Mouse (Mus musculus) left cerebral cortex, postnatal 25 days (tissue): Measurements from ENCODE around the gene Gm28042. TPM values are rescaled to one million over a fixed set of nuclear protein-coding genes. Genes with fewer than 3 reads are reported as not detected.

Experiments
- DNase-seq, 2 experiments: peaks; one replicate each; pipeline ENCODE4 v3.0.0; 2022; ENCODE audit warnings: low spot score in 2 of 2, mixed read lengths in 1 of 2
- intact Hi-C: fragments of 180-260 bp; cut with DNase I; formaldehyde crosslinking; loops from one replicate; pipeline ENCODE4 v1.15.1; 2025
- total RNA-seq, 2 experiments: library from RNA; stranded (reverse); gene quantifications; 2 replicates each; pipeline ENCODE4 v1.2.3; 2021

The Gm28042 gene
- total RNA-seq: 1 to 10 TPM in 1 of 2 experiments, under 1 TPM in 1; 0.78 to 1.9 TPM

DNA sequence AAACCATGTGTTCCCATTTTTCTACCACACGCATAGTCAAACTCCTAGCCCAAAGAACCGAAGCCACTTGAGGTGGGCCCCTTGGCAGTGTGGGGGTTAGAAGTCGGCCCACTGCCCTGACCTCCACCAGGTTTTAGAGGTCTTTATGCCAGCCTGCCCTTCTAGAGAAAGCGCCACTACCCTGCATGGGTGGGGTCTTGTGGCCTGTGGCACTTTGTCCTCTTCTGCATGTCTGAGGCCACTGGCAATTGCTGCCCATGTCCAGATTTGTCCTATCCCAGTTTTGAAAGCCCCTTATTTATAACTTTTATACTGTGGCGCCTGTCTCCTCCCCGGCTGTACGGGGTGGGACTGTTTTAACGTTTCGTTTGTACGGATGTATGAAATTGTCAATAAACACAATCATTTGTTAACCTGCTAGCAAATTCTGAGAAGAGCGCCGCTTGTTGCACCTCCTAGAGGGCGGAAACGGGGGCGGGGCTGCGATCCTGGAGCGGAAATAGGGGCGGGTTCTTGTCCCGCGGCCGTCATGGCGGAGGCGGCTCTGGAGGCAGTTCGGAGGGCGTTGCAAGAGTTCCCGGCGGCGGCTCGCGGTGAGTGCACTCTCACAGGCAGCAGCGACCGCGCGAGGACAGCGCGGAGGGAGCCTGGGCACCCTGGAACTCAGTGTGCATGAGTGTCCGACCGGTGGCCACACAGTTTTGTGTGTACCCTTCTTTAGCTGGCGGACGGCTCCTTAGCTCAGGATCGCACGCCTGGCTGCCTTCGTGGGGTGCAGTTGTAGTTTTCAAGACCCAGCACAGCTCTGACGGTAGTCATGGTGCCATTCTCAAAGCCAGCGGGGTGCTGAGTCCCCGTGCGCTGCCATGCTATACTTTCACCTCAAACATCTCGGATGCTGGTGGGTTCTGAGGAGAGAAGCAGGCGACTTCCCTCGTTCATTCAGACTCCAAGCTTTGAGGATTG is at the start of gene Gm28042, which contains the start of gene Jmjd7:
Gene Gm28042 (plus strand): TSS at position 510 of the 966 bp plus-strand sequence.
Gene Jmjd7 (plus strand): TSS at position 500 of the 966 bp plus-strand sequence.
- DNase-seq: peak; percentile 84 to 90
- intact Hi-C loops: no loop called here

DNA sequence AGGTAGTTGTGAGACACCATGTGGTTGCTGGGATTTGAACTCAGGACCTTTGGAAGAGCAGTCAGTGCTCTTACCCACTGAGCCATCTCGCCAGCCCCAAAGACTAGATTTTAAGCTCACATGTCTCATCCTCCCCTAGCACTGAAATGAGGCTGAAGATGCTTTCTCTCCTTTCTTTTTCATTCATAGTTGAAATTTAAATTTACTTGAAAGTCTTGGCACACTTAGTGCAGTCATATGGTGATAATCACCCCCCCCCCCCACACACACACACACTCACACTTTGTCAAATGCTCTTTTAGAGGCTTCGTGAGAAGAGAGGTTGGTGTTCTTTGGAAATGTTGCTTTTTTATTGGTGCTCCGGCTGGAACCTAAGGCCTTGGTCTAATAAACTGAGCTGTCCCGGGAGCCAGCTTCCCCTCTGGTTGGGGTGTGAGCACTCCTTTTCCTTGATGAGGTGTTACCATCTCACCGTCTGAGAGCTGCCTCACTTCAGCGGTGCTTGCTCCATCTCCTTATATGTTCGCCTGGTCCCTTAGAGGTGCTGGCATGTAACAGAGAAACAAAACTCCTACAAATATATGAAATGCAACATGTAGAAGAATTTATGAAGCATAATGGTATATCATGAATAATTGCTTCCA is 46.8 kb upstream of the Gm28042 start:
- intact Hi-C loops: loop anchor here (2.0 kb wide), 1 partner anchor 14 kb away; no protein-coding TSS in a partner anchor
- peak in 1 of 2 experiments; percentile 48 for DNase-seq

DNA sequence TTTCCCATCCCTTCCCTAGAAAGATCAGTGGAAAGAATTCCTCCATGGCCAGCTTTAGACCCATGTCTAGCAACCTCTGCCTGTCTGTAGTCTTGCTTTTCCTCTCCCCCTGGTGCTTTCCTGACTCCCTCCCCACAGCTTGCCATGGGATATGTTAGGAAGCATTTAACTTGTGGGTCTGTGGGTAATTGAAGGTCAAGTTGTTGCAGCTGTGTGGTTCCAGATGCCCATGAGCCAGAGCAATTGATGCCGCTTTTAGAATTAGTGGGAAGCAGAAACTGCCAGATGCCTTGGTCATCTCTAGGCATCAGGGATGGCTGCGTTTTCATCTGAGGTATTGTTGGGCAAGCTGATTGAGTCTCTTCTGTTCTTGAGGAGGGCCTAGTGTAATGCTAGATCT is 45.7 kb upstream of the Gm28042 start:
- intact Hi-C loops: loop anchor here (2.0 kb wide), 1 partner anchor 13 kb away; no protein-coding TSS in a partner anchor
- DNase-seq: no peak

DNA sequence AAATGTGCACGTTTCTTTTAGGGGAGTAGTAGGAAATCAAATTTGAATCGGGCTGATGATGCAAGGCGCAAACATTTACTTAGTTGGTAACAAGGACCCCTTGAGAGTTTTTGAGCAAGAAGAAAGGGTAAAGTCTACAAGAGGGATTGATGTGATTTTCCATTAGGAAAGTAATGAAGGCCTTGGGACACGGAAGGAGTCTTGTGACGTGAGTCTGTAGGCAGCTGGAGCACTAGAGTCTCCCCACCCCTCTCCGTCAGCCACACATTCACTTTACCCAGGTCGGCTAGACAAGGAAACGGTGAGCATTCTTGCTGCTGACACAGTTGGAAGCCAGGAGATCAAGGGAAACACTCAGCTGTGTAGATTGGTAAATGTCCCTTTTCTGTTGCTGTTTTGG is 41.4 kb upstream of the Gm28042 start:
- DNase-seq: no peak
- intact Hi-C loops: no loop called here

DNA sequence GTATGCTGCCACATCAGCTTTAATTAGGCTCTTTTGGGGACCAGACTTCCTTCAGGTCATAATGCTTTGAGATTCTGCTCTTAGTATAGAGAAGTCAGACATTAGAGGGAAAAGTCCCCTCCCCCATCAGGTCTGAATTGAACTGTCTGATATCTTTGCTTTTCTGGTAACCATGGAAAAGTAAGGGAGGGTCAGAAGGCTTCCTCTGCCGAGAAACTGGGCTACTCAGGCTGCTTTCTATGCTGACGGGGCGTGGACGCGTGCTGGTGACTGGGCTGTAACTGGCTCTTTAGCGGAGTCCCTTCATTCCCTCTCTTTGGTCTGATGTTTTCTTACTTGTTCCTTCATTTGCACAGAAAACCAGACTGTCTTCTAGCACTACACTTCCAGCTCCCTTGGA is 40.9 kb upstream of the Gm28042 start:
- intact Hi-C loops: no loop called here
- DNase-seq: no peak

DNA sequence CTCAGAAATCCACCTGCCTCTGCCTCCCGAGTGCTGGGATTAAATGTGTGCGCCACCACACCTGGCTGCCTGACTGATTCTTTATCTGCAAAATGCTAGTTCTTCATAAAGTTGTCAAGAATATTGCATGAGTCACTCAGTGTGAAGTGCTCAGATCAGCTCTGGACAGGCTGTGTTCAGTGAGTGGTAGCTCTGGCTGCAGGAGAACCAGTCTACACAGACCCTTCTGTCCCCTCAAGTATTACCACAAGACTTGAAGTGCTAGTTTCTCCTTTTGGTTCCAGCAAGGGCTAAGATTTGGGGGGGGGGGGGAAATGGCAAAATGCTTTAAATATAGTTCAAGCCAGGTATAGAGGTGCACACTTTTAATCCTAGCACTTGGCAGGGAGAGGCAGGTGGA is 39.9 kb upstream of the Gm28042 start:
- intact Hi-C loops: no loop called here
- no peak for DNase-seq

DNA sequence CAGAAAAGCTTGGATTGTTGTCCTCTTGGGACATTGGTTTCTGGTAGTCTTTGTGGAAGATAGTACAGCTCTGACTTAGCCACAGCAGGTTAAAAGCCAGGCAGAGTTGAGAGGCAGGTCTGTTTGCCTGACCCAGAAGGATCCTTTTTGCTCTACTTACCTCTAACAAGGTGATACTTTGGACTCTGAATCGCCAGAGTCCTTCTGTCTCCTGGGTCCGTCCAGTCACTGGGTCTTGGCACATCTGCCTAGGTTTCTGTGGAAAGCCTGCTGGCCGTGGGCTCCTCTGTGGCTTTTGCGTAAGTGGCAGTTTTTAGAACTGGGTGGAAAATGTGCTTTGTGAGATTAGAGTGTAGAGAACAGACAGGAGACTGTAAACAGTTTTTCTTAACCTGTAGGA is 38.3 kb upstream of the Gm28042 start:
- intact Hi-C loops: no loop called here
- no peak for DNase-seq

DNA sequence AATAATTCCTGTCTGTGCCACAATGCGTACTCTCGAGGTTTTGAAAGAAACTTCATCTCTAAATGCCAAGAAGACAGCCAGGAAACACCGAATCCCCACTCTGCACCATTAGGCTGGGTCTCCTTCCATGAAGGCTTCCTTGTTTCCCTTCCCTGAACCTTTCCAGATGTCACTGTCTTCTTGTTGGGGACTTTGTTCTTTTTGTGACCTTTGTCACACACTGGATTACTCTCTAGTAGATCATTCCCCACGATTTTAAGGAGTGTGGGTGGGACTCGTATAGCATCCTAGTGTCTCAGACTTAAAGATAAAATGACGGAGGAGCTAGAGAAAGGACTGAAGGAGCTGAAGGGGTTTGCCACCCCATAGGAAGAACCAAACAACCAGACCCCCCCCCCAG is 36.4 kb upstream of the Gm28042 start:
- intact Hi-C loops: no loop called here

DNA sequence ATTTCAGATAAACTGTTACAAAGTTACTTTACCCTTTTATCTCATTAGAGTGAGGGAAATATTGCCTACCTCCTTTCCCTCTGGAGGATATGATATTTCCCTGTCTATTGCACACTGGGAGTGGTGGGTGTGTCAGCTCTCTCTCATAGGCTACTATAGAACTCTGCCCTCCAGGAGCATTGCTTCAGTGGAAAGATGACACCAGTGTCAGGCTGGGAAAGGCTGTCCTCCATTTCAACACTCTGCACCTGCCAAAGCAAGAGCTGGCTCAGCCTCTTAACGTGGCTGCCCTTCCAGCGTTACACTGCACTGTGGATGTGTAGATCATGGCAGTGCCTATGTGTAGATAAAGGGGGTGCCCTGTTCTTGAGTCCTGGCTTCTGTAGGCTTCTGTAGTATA is 34.9 kb upstream of the Gm28042 start:
- no peak for DNase-seq
- intact Hi-C loops: no loop called here

More for the DNA sequence above, 36.4 kb upstream of the Gm28042 start:
- DNase-seq: no peak

DNA sequence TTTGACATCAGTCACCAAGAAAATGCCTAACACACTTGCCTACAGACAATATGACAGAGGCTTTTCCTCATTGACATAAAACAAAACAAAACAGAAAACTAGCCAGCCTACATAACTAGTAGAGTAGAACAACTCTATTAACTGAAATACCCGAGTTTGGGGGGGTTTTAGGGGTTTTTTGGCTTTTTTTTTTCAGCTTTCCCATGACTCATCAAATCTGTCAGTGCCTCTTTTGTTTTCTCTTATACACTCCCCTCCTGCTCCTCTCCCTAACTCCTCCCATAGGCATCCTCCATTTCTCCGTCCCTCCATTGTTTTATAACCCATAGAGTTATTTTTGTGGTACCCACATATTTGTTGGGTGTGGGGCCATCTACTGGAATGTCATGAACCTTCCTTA is 33.8 kb upstream of the Gm28042 start:
- intact Hi-C loops: no loop called here
- no peak for DNase-seq

DNA sequence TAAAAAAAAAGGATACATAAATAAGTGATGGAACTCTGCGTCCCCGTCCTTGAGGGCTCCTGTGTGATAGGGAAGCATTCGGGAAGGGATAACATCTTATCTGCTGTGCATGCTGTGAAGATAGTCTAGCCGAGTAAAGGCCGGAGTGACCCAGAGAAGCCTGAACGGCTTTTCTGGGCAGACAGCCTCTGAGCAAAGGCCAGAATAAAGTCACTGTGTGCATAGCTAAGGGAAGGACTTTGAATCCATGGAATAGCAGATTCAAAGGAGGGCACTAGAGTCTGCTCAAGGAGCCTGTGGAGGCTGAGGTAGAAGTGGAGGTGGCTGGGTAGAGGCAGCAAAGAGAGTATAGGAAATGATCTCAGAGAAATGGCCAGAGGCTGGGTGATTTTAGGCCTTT is 32.5 kb upstream of the Gm28042 start:
- intact Hi-C loops: loop anchor here (2.0 kb wide), 1 partner anchor 14 kb away; no protein-coding TSS in a partner anchor
- DNase-seq: no peak

DNA sequence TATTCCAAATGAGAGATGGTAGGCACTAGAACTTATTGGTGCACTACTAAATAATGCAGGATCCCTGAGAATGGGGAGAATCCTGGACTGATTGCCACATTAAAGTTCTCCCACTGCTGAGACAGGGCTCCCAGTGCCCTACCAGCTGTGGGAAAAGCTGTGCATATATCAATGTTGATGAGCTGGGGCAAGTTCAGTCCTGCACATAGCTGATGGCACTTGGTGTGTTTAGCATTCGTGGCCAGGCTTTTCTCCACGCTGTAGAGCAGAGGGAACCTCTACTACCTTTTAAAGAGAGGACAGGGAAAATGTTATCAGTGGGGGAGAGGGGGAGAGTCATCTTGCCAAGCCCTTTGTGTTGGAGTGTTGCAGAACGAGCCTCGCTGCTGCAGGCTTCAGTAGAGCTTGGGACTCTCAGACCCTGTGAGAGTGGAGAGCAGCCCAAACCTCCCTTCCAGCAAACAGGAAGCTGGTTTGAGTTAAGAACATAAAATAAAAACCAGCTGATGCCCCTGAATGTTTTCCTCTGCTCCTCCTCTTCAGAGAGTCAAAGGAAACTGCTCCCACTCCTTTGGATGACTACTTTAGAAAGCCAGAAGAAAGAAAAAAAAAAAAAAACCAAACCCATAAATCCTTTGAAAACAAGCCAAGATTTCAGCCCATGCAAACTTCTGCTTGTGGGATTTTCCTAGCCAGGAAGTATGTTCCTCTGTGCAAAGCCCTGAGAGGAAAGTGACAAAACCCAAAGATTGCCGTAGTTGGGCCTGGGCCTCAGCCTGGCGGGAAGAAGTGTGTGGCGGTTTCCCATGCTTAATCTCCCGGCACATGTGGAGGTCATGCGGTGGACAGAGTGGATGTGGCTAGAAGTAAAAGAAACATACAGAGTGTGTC is 31.7 kb upstream of the Gm28042 start:
- intact Hi-C loops: loop anchor here (2.0 kb wide), 1 partner anchor 15 kb away; no protein-coding TSS in a partner anchor

DNA sequence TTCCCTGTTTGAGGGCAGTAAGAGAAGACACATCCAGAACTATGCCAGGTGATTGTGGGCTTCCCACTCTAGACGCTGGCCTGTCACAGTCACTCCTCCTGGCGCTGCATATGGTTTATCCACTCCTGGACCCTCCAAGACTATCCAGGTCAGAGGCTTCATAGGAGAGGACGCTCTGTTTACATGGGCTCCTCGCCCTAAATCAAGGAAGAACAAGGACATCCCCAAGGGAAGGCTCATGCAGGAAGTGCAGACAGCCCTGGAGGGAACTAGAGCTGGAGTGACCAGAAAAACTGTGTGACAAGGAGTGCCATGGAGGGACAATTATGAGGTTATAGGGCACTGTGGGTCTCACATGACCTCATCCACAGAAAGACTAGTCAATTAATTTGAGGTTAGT is 29.9 kb upstream of the Gm28042 start:
- no peak for DNase-seq
- intact Hi-C loops: no loop called here

More for the DNA sequence above, 31.7 kb upstream of the Gm28042 start:
- peak in 1 of 2 experiments; percentile 53 for DNase-seq

DNA sequence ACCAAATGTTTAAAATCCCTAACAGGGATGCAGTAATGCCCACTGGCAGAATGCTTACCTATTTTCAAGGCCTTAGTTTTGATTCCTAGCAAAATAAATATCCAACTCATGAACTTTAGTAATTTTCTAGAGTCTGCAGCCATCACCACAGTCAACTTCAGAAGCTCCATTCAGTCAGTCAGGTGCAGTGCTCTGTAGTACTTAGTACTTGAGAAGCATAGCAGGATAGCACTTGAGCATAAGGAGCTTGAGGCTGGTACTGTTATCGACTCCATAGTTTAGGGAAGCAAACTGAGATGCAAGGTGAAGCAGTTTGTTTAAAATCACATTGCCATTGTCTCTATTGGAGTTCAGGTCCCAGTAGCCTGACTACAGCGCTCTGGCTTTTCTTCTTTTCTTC is 27.6 kb upstream of the Gm28042 start:
- intact Hi-C loops: no loop called here
- DNase-seq: no peak

DNA sequence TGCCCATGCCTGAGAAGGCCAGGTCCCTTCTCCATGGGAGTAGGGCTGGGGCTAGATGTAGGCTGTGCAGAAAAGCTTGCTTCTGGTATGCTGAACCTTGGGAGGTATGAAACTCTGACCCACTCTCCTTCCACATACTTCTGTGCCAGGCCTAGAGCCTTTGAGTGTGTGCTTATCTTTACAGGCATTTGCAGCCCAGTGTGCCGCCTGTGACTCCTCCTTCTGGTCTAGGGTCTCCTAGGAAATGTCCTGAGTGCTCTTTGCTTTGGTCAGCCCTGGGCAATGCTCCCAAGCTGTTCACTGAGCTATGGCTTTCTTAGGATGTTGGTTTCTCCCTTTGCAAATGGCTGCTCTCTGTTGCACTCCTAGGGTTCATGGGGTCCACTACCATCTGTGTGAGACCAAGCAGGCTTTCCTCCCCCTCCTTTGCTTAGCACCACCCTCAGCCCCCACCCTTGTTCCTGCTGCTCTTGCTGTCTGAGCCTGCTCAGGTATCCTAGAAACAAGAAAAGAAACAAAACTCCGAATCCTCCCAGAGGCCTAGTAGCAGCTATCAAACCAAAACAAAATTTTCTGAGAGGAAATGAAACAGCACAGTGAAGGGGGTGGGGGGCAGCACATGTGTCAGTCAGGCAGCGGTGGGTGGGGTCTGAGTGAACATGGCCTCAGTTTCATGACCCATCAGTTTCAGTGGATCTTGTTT is 26.3 kb upstream of the Gm28042 start:
- DNase-seq: no peak
- intact Hi-C loops: no loop called here

DNA sequence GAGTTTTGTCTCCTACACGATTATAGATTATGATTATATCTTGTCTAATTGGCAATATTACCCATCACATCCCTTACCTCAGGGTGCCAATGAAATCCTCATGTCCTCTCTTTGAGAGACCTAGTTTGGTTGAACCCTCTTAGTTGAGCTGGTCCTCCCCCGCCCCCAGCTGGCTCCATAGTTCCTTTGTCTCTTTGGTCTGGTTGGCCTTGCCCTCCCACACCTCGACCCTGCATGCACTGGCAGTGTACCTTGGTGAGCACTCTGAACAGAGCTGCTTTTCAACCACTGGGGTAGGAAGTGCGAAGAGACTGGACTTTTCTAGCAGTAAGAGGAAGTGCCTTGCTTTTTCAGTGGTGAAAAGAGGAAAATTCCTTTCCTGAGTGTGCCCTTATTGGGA is 25.3 kb upstream of the Gm28042 start:
- intact Hi-C loops: no loop called here
- no peak for DNase-seq

DNA sequence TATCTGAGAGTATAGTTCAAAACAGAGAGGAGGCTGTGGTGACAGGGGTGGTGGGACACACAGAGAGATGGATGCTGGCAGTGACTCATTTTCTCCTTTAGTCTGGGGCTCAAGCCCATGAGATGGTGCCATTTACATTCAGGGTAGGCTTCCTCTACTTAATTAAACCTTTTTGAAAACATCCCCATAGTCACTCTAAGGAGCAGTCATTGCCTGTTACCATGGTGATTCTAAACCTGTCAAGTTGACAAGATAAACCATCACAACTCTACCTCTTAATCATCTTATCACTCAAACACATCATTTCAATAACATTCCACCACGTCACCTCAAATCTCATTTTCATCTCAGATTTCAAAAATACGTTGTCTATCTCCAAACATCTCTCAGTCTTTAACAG is 23.3 kb upstream of the Gm28042 start:
- DNase-seq: no peak
- intact Hi-C loops: no loop called here

DNA sequence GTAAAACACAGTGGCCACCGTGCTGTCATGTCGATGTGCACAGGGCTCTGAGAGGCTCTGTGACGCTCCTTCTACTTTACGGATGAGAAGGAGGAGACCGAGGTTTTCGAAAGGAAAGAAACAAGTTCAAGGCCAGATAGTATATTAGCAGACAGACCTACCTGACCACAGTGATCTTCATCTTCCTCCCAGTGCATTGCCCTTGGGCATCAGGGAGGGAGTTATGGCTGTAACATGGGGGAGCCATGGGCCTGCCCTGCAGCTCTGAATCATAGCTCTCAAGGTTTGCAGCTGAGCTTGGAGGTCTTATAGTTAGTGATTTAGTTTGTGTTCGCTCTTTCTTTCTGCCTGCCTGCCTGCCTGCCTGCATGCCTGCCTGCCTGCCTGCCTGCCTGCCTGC is 20.6 kb upstream of the Gm28042 start:
- DNase-seq: no peak
- intact Hi-C loops: no loop called here

DNA sequence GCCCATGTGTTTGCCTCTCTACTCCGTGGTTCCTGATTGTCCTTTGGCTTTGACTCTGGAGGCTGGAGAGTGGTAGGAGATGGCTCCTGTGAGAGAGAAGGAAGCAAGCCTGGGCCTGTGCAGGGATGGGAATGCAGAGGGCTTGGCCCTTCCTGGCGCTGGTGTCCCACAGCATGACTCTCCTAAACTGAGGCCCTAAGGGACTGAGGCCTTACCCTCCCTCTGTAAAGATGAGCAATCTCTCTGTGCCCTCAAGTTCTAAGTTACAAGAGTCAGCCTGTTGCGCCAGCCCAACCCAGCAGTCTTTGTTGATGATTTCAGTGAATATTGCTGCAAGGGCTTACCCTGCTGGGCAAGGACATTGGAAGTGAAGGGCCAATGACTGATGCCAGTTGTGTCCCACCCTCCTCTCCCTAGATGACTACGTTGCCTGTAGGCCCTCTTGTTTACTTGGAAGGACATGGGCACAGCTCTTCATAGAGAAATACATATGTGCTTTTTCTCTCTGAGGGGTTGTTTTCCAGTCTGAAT is 19.5 kb upstream of the Gm28042 start:
- no peak for DNase-seq
- intact Hi-C loops: no loop called here
